Comparison of ENCODE assay signal across 29 mouse cellular contexts in the genomic region with DNA sequence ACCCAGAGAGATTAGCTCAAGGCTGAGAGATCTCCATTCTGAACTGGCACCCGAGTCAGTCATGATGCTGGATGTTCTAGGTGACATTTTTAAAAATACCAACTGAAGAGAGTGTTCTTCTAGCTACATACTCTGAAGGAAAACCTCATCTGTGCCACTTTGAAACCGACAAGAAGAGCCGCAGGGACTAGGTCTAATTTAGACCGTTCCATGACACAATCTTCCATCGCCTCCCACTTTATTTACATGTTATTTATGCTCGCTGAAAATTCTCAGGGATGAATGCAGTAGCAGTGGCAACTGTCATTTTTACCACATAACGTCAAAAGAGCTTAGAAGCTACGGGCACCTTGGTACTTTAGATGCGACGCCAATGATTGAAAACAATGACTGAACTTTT.
A peak's percentile ranks its signal among the peaks of the same experiment; 100 is the strongest.
DNase-seq lines count a peak whose midpoint lies in the region; ATAC-seq lines count a peak whose summit lies in the region.
"Had no signal": no experiment of that assay in that cellular context is flagged by ENCODE, and none has a peak within 500 bp of the region (broad histone marks: within the 10 kb centered on the region; RNA-seq: fewer than 3 reads in every experiment).

No protein-coding gene starts in this region.

- H3K9me3 ChIP-seq in liver, embryonic 12.5 days (replicated peaks): no peaks in the 10 kb centered on the region
- H3K9me3 ChIP-seq: forebrain, embryonic 10.5 days; forebrain, embryonic 13.5 days; heart, embryonic 15.5 days had no signal

- no peak overlapping the region for H3K9ac ChIP-seq in liver, embryonic 12.5 days
- H3K9ac ChIP-seq: forebrain, embryonic 13.5 days; heart, embryonic 12.5 days; heart, embryonic 15.5 days; hindbrain, embryonic 14.5 days had no signal

- peak; percentile 27 to 31 for DNase-seq in frontal cortex, adult 2 months (ENCODE audit: extremely low spot score in 1 of 2, low spot score in 1 of 2)
- no peak for DNase-seq in frontal cortex, postnatal 25 days (ENCODE audit: low spot score in 2 of 2)
- DNase-seq in layer of hippocampus, adult 9-11 months: peak; percentile 9
- DNase-seq in layer of hippocampus, postnatal 25 days (ENCODE audit: extremely low spot score in 1 of 2, low spot score in 1 of 2): no peak
- DNase-seq in induced T-regulatory cell, adult 2 months (ENCODE audit: low read depth): peak; percentile 67
- DNase-seq in c-Kit-positive CD71-positive TER-119-positive erythroid progenitor cells, embryonic 14.5 days (ENCODE audit: low spot score): no peak
- DNase-seq: adrenal gland, postnatal 10 days; adrenal gland, postnatal 36 days; B cell, adult 2 months; cerebellum, adult 11-12 months; cerebellum, adult 8-10 months; cerebellum, postnatal 10 days; gastrocnemius, adult 2 months; gastrocnemius, postnatal 14 days; heart, adult 18-20 months; heart, postnatal 10 days; heart, postnatal 36 days had no signal

- H3K36me3 ChIP-seq in liver, embryonic 12.5 days: no peaks in the 10 kb centered on the region
- H3K36me3 ChIP-seq: forebrain, embryonic 10.5 days; G1E; heart, embryonic 12.5 days; heart, embryonic 15.5 days had no signal

- ATAC-seq in CD4-positive, CD25-positive, alpha-beta regulatory T cell, adult 4 months: peak; percentile 7
- no peak for ATAC-seq in liver, embryonic 12.5 days
- ATAC-seq: forebrain, embryonic 13.5 days; forebrain, embryonic 16.5 days; hindbrain, postnatal 0 days; intestine, postnatal 0 days; Patski had no signal

- H3K27ac ChIP-seq in liver, embryonic 12.5 days: no peak overlapping the region
- H3K27ac ChIP-seq: forebrain, embryonic 10.5 days; forebrain, embryonic 13.5 days; gastrocnemius, adult 2 months; heart, embryonic 15.5 days; hindbrain, embryonic 14.5 days; hindbrain, postnatal 0 days had no signal

- WGBS in liver, embryonic 12.5 days (ENCODE audit: insufficient replicate concordance): 69% methylated on average over 10 of the region's 10 CpGs

- H3K4me2 ChIP-seq in liver, embryonic 12.5 days: no peak overlapping the region
- H3K4me2 ChIP-seq: forebrain, embryonic 13.5 days; heart, embryonic 12.5 days; heart, embryonic 15.5 days; hindbrain, embryonic 14.5 days had no signal

- no peak overlapping the region for H3K4me3 ChIP-seq in liver, embryonic 12.5 days
- H3K4me3 ChIP-seq: forebrain, embryonic 10.5 days; forebrain, embryonic 13.5 days; gastrocnemius, adult 2 months; heart, embryonic 12.5 days; heart, embryonic 15.5 days had no signal

- no peaks in the 10 kb centered on the region for H3K4me1 ChIP-seq in liver, embryonic 12.5 days
- H3K4me1 ChIP-seq: forebrain, embryonic 10.5 days; heart, embryonic 12.5 days; heart, embryonic 15.5 days had no signal

- no peaks in the 10 kb centered on the region for H3K27me3 ChIP-seq in liver, embryonic 12.5 days (replicated peaks)
- H3K27me3 ChIP-seq: forebrain, embryonic 13.5 days; heart, embryonic 15.5 days; Patski had no signal

Comparison
In these comparisons a context has a peak if more than half of its experiments do, and no peak if none do; other contexts are left out.
1. DNase-seq: peak in frontal cortex, adult 2 months (2 of 2), layer of hippocampus, adult 9-11 months (single experiment) and induced T-regulatory cell, adult 2 months (single experiment); none in frontal cortex, postnatal 25 days (0 of 2), layer of hippocampus, postnatal 25 days (0 of 2) and c-Kit-positive CD71-positive TER-119-positive erythroid progenitor cells, embryonic 14.5 days (single experiment).